Mouse (Mus musculus): Measurements from ENCODE around the gene Atp6v1fnb.

Atp6v1fnb gene

GRCm38 (mm10) chr6:29507447-29508309, 36.4 kb downstream of the Atp6v1fnb start, which contains the start of gene Kcp:
TSS of gene Kcp (minus strand) at chr6:29507952.
- in situ Hi-C loops (cut with MboI; ENCODE audit: low pct_unique_long_range_greater_than_20kb in 1 of 2, low sequenced_read_pairs in 2 of 2, unreplicated experiment in 1 of 2) = no loop called here

GRCm38 (mm10) chr6:29509086-29509485, 37.8 kb downstream of the Atp6v1fnb start:
- in situ Hi-C loops (cut with MboI; ENCODE audit: low pct_unique_long_range_greater_than_20kb in 1 of 2, low sequenced_read_pairs in 2 of 2, unreplicated experiment in 1 of 2) = no loop called here

- in situ Hi-C loops (cut with MboI; ENCODE audit: low pct_unique_long_range_greater_than_20kb in 1 of 2, low sequenced_read_pairs in 2 of 2, unreplicated experiment in 1 of 2) = no loop called here
Measured at GRCm38 (mm10) chr6:29513284-29513683, 42.0 kb downstream of the Atp6v1fnb start.

GRCm38 (mm10) chr6:29517139-29517538, 45.9 kb downstream of the Atp6v1fnb start:
- in situ Hi-C loops (cut with MboI; ENCODE audit: low pct_unique_long_range_greater_than_20kb in 1 of 2, low sequenced_read_pairs in 2 of 2, unreplicated experiment in 1 of 2) = no loop called here

GRCm38 (mm10) chr6:29522626-29523300, 51.5 kb downstream of the Atp6v1fnb start:
- in situ Hi-C loops (cut with MboI; ENCODE audit: low pct_unique_long_range_greater_than_20kb in 1 of 2, low sequenced_read_pairs in 2 of 2, unreplicated experiment in 1 of 2) = loop anchor here in 1 of 2 experiments (5.0 kb wide), 1 partner anchor 40 kb away; no protein-coding TSS in a partner anchor
